Mouse (Mus musculus) C2C12 (cell line): ENCODE data around the gene Prl7d1. TPM values are rescaled to one million over a fixed set of nuclear protein-coding genes. Genes with fewer than 3 reads are reported as not detected.

ENCODE experiments used
- polyA plus RNA-seq: library from polyadenylated mRNA; unstranded; fragments of >200 nt; fragmentation: generic; extraction: Trizol; gene quantifications from one replicate; pipeline ENCODE4 v1.2.1, GENCODE M21; 2012; ENCODE audit warnings: missing spikeins

The Prl7d1 gene
- polyA plus RNA-seq, 1 experiment, result not detected

Other genes starting within 250 kb of the Prl7d1 start
- gene Prl8a8, start 203.5 kb downstream of the Prl7d1 start, polyA plus RNA-seq, result not detected
- not detected for gene Prl8a9, start 152.1 kb downstream of the Prl7d1 start, polyA plus RNA-seq
- not detected for gene Prl8a1, start 134.6 kb downstream of the Prl7d1 start, polyA plus RNA-seq
- gene Prl7b1, start 106.2 kb downstream of the Prl7d1 start, polyA plus RNA-seq, result not detected
- gene Prl7a1, start 74.2 kb downstream of the Prl7d1 start, polyA plus RNA-seq, result 0.12 TPM
- not detected for gene Prl7a2, start 48.7 kb downstream of the Prl7d1 start, polyA plus RNA-seq
- not detected for gene Prl7c1, start 64.1 kb upstream of the Prl7d1 start, polyA plus RNA-seq
- gene Prl2a1, start 84.9 kb upstream of the Prl7d1 start, polyA plus RNA-seq, result not detected
- 0.06 TPM for gene Prl2c1, start 132.6 kb upstream of the Prl7d1 start, polyA plus RNA-seq